Mouse (Mus musculus): Measurements from ENCODE around the gene Gng3.
"Not testable (repeated sequence)": the region's sequence is repeated elsewhere in the genome, so short reads cannot be mapped to it uniquely, and the experiment has no call there.

The Gng3 gene

GRCm38 (mm10) chr19:8839103-8839907 is at the start of gene Gng3:
Gng3 (minus strand) TSS chr19:8839194.
- no peak for DNase-seq (ENCODE audit: low read depth, low spot score)

- DNase-seq (ENCODE audit: low read depth, low spot score), result peak; percentile 28
Observed at GRCm38 (mm10) chr19:8887585-8888463, 48.8 kb upstream of the Gng3 start.

GRCm38 (mm10) chr19:8886916-8887584 is 48.1 kb upstream of the Gng3 start:
- no peak for DNase-seq (ENCODE audit: low read depth, low spot score)

- no peak for DNase-seq (ENCODE audit: low read depth, low spot score)
Observed at GRCm38 (mm10) chr19:8883616-8884015, 44.6 kb upstream of the Gng3 start, which contains the start of the genes Lbhd1 and Gm49403. Lbhd1 (plus strand) TSS chr19:8883732. Gm49403 (plus strand) TSS chr19:8883930.

GRCm38 (mm10) chr19:8881034-8881392 is 42.0 kb upstream of the Gng3 start:
- no peak for DNase-seq (ENCODE audit: low read depth, low spot score)

- peak; percentile 72 for DNase-seq (ENCODE audit: low read depth, low spot score)
Observed at GRCm38 (mm10) chr19:8880311-8881033, 41.5 kb upstream of the Gng3 start, which contains the start of gene Uqcc3. Uqcc3 (minus strand) TSS chr19:8880923.

GRCm38 (mm10) chr19:8875031-8875430 is 36.0 kb upstream of the Gng3 start:
- no peak for DNase-seq (ENCODE audit: low read depth, low spot score)

- peak; percentile 9 for DNase-seq (ENCODE audit: low read depth, low spot score)
Observed at GRCm38 (mm10) chr19:8872266-8872840, 33.4 kb upstream of the Gng3 start.

GRCm38 (mm10) chr19:8871267-8872186 is 32.5 kb upstream of the Gng3 start, which contains the start of gene Ubxn1:
Ubxn1 (plus strand) TSS chr19:8871496.
- peak; percentile 88 for DNase-seq (ENCODE audit: low read depth, low spot score)

GRCm38 (mm10) chr19:8870838-8871237 is 31.8 kb upstream of the Gng3 start:
- DNase-seq (ENCODE audit: low read depth, low spot score), result peak; percentile 22

- not testable (repeated sequence) for DNase-seq (ENCODE audit: low read depth, low spot score)
Observed at GRCm38 (mm10) chr19:8870381-8870780, 31.4 kb upstream of the Gng3 start.

- no peak for DNase-seq (ENCODE audit: low read depth, low spot score)
Observed at GRCm38 (mm10) chr19:8864265-8864664, 25.3 kb upstream of the Gng3 start.

GRCm38 (mm10) chr19:8859018-8859417 is 20.0 kb upstream of the Gng3 start:
- no peak for DNase-seq (ENCODE audit: low read depth, low spot score)

GRCm38 (mm10) chr19:8857689-8858088 is 18.7 kb upstream of the Gng3 start:
- no peak for DNase-seq (ENCODE audit: low read depth, low spot score)

- DNase-seq (ENCODE audit: low read depth, low spot score), result no peak
Observed at GRCm38 (mm10) chr19:8853117-8853516, 14.1 kb upstream of the Gng3 start.

- no peak for DNase-seq (ENCODE audit: low read depth, low spot score)
Observed at GRCm38 (mm10) chr19:8852236-8852928, 13.4 kb upstream of the Gng3 start.

GRCm38 (mm10) chr19:8851639-8852038 is 12.6 kb upstream of the Gng3 start:
- no peak for DNase-seq (ENCODE audit: low read depth, low spot score)

GRCm38 (mm10) chr19:8850402-8850901 is 11.5 kb upstream of the Gng3 start, which contains the start of gene Lrrn4cl:
Lrrn4cl (plus strand) TSS chr19:8850768.
- DNase-seq (ENCODE audit: low read depth, low spot score), result no peak

- DNase-seq (ENCODE audit: low read depth, low spot score), result no peak
Observed at GRCm38 (mm10) chr19:8848356-8848755, 9.4 kb upstream of the Gng3 start.

All from c-Kit-negative CD71-positive TER-119-positive erythroid progenitor cells, embryonic 14.5 days (primary cell).